Mouse (Mus musculus) liver, embryonic 14.5 days (tissue): ENCODE data around the gene Slfn1. TPM values are rescaled to one million over a fixed set of nuclear protein-coding genes. Genes with fewer than 3 reads are reported as not detected.

Source experiments
- ATAC-seq: fragments of 200-750 bp; cut with Nextera tagmentation; 2 replicates; pipeline ENCODE4 v1.8.0; 2017; ENCODE audit warnings: moderate number of reproducible peaks, mild to moderate bottlenecking, moderate library complexity; ENCODE audit not compliant: insufficient read depth
- DNase-seq, 3 experiments: peaks; one replicate each; pipeline ENCODE4 v3.0.0-alpha.2; 2012 to 2013; ENCODE audit warnings: low read depth in 3 of 3, low spot score in 3 of 3
- H3K27ac ChIP-seq: fragments of 300-500 bp; sonication (generic); 2 replicates; pipeline ENCODE4 v1.5.1; 2014; ENCODE audit warnings: moderate library complexity, mild to moderate bottlenecking, control low read depth, inconsistent platforms
- H3K27me3 ChIP-seq: fragments of 300-500 bp; sonication (generic); 2 replicates; pipeline ENCODE4 v1.6.1; 2014; ENCODE audit warnings: mild to moderate bottlenecking, low read length, moderate library complexity; ENCODE audit not compliant: control insufficient read depth, insufficient read depth
- H3K36me3 ChIP-seq: fragments of 300-500 bp; sonication (generic); replicated peaks from 2 replicates; pipeline ENCODE4 v1.6.1; 2014; ENCODE audit warnings: low read depth; ENCODE audit not compliant: control insufficient read depth, insufficient read depth
- H3K4me1 ChIP-seq, 2 experiments: fragments of 200-500 bp in 1 of 2; fragments of 300-500 bp in 1 of 2; sonication (generic) in 1 of 2; replicated peaks; 2 replicates each; pipeline ENCODE4 v1.6.1; 2012 to 2014; ENCODE audit warnings: antibody characterized with exemption in 1 of 2, inconsistent platforms in 1 of 2, low read length in 1 of 2; ENCODE audit not compliant: control insufficient read depth in 2 of 2, insufficient read depth in 2 of 2
- H3K4me2 ChIP-seq: fragments of 300-500 bp; sonication (generic); 2 replicates; pipeline ENCODE4 v1.6.1; 2014; ENCODE audit warnings: low read depth, mild to moderate bottlenecking, control low read depth, moderate library complexity
- H3K4me3 ChIP-seq, 2 experiments: fragments of 200-500 bp in 1 of 2; fragments of 300-500 bp in 1 of 2; sonication (generic) in 1 of 2; 2 replicates each; pipeline ENCODE4 v1.5.1; 2012 to 2014; ENCODE audit warnings: low read depth in 2 of 2, low read length in 2 of 2, mild to moderate bottlenecking in 2 of 2, control low read depth in 1 of 2, inconsistent platforms in 1 of 2, moderate library complexity in 1 of 2; ENCODE audit not compliant: insufficient read depth in 1 of 2
- H3K9ac ChIP-seq: fragments of 300-500 bp; sonication (generic); replicated peaks from 2 replicates; pipeline ENCODE4 v1.6.1; 2014; ENCODE audit warnings: mild to moderate bottlenecking, control low read depth, moderate library complexity
- H3K9me3 ChIP-seq: fragments of 300-500 bp; sonication (generic); 2 replicates; pipeline ENCODE4 v1.6.1; 2016; ENCODE audit warnings: low read length, mixed read lengths; ENCODE audit not compliant: control insufficient read depth
- CTCF ChIP-seq: IDR thresholded peaks from 2 replicates; pipeline ENCODE4 v1.5.1; 2016; ENCODE audit warnings: antibody characterized with exemption, low read depth, control low read depth
- EP300 ChIP-seq: IDR thresholded peaks from 2 replicates; pipeline ENCODE4 v1.6.1; 2016; ENCODE audit warnings: antibody characterized with exemption, low read depth
- WGBS: fragments of 180-500 bp; shearing (Covaris S2); extraction: QIAGEN DNeasy Blood & Tissue Kit; methylation state at CpG from one replicate; pipeline ENCODE4 v1.1.7; 2014; ENCODE audit not compliant: insufficient replicate concordance; 5-methylcytosine and 5-hydroxymethylcytosine counted together
- polyA plus RNA-seq, 2 experiments: library from polyadenylated mRNA; depleted of rRNA in 1 of 2; stranded (reverse) in 1 of 2; unstranded in 1 of 2; fragments of >200 nt; fragmentation: Nextera tagmentation in 1 of 2; extraction: Ambion mirVana in 1 of 2; gene quantifications; 2 replicates each; pipeline versions ENCODE4 v1.2.1 to v1.2.3; 2012 to 2014

The Slfn1 gene
- 0.12 and 0.21 TPM in 2 replicates for polyA plus RNA-seq (2012; rRNA removed)
- polyA plus RNA-seq (2014; fragmentation: Nextera tagmentation; extraction: Ambion mirVana) = 0.08 and 0.28 TPM in 2 replicates

- no peak for DNase-seq
- no peak within 1 kb of the TSS for H3K4me2 ChIP-seq
These were observed at the start of gene Slfn1 for GRCm38 (mm10) chr11:83116597-83117227. Gene Slfn1 (plus strand): TSS chr11:83116849.

GRCm38 (mm10) chr11:83067982-83068694 is 48.5 kb upstream of the Slfn1 start:
- Histone ChIP-seq H3K36me3 (no peaks in the 10 kb centered on the region), H3K27ac (no peak overlapping the region)
- WGBS = 57% methylated on average over 4 of the region's 4 CpGs

More at GRCm38 (mm10) chr11:83116597-83117227, at the start of gene Slfn1:
- 69% methylated on average over 13 of the region's 13 CpGs for WGBS
- Histone ChIP-seq H3K4me3 (no peak within 1 kb of the TSS), H3K4me1 (no peaks in the 10 kb centered on the region), H3K36me3 (no peaks in the 10 kb centered on the region), H3K27me3 (no peaks in the 10 kb centered on the region), H3K27ac (no peak within 1 kb of the TSS), H3K9ac (no peak within 1 kb of the TSS), H3K9me3 (no peaks in the 10 kb centered on the region)
- ATAC-seq = no peak
- TF ChIP-seq CTCF = no peak
- no peak for TF ChIP-seq EP300

DNA sequence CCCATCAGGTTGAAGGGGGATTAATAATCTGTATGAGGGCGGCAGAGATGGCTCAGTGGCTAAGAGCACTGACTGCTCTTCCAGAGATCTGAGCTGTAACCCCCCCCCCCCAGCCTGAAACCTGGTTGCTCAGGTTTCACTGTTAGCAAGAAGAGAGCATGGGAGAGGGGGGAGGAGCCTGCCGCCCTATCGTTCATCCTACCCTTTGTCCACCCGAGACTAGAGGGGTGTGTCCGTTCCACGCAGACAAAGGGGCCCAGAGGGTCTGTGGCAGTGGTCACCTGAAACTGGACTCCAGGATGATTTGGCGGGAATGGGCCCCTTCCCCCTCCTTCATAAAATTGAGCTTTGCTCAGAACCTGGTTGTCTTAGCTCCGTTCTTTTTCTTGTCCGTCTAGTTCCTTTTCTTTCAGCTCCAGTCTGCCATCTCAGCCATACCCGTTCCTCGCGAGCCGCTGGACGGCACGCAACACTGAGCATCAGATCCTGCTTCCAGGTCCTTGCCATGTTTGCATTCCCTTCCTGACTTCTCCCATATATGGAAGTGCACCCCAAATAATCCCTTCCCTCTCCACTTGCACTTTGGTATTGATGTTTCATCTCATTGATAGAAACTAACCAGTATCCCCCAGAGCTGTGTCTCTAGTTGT is 46.2 kb upstream of the Slfn1 start:
- Histone ChIP-seq H3K27me3 (no peaks in the 10 kb centered on the region), H3K36me3 (no peaks in the 10 kb centered on the region), H3K27ac (no peak overlapping the region), H3K4me3 (no peak overlapping the region), H3K9ac (no peak overlapping the region), H3K4me2 (no peak overlapping the region), H3K9me3 (no peaks in the 10 kb centered on the region), H3K4me1 (no peaks in the 10 kb centered on the region)
- TF ChIP-seq EP300 (no peak), CTCF (no peak)
- WGBS = 83% methylated on average over 15 of the region's 15 CpGs
- no peak for ATAC-seq
- DNase-seq = no peak

More at GRCm38 (mm10) chr11:83067982-83068694, 48.5 kb upstream of the Slfn1 start:
- Histone ChIP-seq H3K27me3 (no peaks in the 10 kb centered on the region), H3K4me2 (no peak overlapping the region), H3K4me1 (no peaks in the 10 kb centered on the region), H3K4me3 (no peak overlapping the region), H3K9me3 (no peaks in the 10 kb centered on the region), H3K9ac (no peak overlapping the region)
- no peak for DNase-seq
- ATAC-seq = no peak
- TF ChIP-seq EP300 (no peak), CTCF (peak; percentile 59)

GRCm38 (mm10) chr11:83077714-83078422 is 38.8 kb upstream of the Slfn1 start:
- 4% methylated on average over 3 of the region's 3 CpGs for WGBS
- no peaks in the 10 kb centered on the region for H3K27me3 ChIP-seq
- H3K9me3 ChIP-seq = no peaks in the 10 kb centered on the region
- no peak for TF ChIP-seq EP300
- no peak for TF ChIP-seq CTCF
- H3K4me1 ChIP-seq = peaks cover 0 to 16% of the 10 kb centered on the region in 2 experiments; a peak in 2 of 4 replicates
- no peak overlapping the region for H3K4me3 ChIP-seq
- ATAC-seq = no peak
- peak overlapping the region; percentile 13; the same call in 1 of the 2 replicates for H3K27ac ChIP-seq
- peak in 2 of 3 experiments; percentile 18 to 29 for DNase-seq
- H3K36me3 ChIP-seq = no peaks in the 10 kb centered on the region
- no peak overlapping the region for H3K4me2 ChIP-seq
- no peak overlapping the region for H3K9ac ChIP-seq
